20 mouse cellular contexts compared by ENCODE assay signal in genomic region chr16:53903795-53904194, GRCm38 (mm10).
DNase-seq lines count a peak whose midpoint lies in the region; ATAC-seq and TF ChIP-seq lines count a peak whose summit lies in the region.
"Had no signal": no experiment of that assay in that cellular context is flagged by ENCODE, and none has a peak within 500 bp of the region (broad histone marks: within the 10 kb centered on the region; RNA-seq: fewer than 3 reads in every experiment).

No protein-coding gene starts in this region.

- no peaks in the 10 kb centered on the region for H3K27me3 ChIP-seq in G1E (ENCODE audit: insufficient read depth, low read length)
- no peaks in the 10 kb centered on the region for H3K27me3 ChIP-seq in liver, embryonic 13.5 days
- no peaks in the 10 kb centered on the region for H3K27me3 ChIP-seq in liver, postnatal 0 days (ENCODE audit: insufficient read depth, low read length)
- H3K27me3 ChIP-seq: forebrain, embryonic 13.5 days; heart, embryonic 13.5 days; Patski had no signal

- WGBS in liver, embryonic 13.5 days (ENCODE audit: insufficient replicate concordance), result 23% methylated on average over 2 of the region's 2 CpGs
- WGBS in liver, postnatal 0 days (ENCODE audit: insufficient replicate concordance), result 35% methylated on average over 2 of the region's 2 CpGs

- no peak overlapping the region for H3K9ac ChIP-seq in liver, embryonic 13.5 days
- H3K9ac ChIP-seq in liver, postnatal 0 days (replicated peaks), result no peak overlapping the region
- H3K9ac ChIP-seq: forebrain, embryonic 13.5 days; forebrain, postnatal 0 days; heart, embryonic 13.5 days had no signal

- DNase-seq in G1E (ENCODE audit: low spot score), result no peak
- DNase-seq in c-Kit-positive CD71-negative TER-119-negative erythroid progenitor cells, embryonic 14.5 days (ENCODE audit: low read depth), result peak; percentile 5
- peak; percentile 18 for DNase-seq in liver, embryonic 13.5 days
- no peak for DNase-seq in liver, postnatal 0 days
- DNase-seq in cerebellum, postnatal 4 days (ENCODE audit: low spot score in 2 of 2), result no peak
- DNase-seq in retina, embryonic 14.5 days (ENCODE audit: low spot score), result no peak
- DNase-seq: adrenal gland, adult 2 months; adrenal gland, postnatal 25 days; cerebellum, adult 18-20 months; cerebellum, adult 9-11 months; cerebellum, postnatal 36 days; forebrain, postnatal 0 days; gastrocnemius, postnatal 14 days; heart, postnatal 36 days had no signal

- no peak overlapping the region for H3K4me3 ChIP-seq in G1E (ENCODE audit: low read depth, low read length)
- no peak overlapping the region for H3K4me3 ChIP-seq in liver, embryonic 13.5 days (replicated peaks)
- no peak overlapping the region for H3K4me3 ChIP-seq in liver, postnatal 0 days (ENCODE audit: low read depth, low read length)
- H3K4me3 ChIP-seq: embryonic facial prominence, embryonic 10.5 days; forebrain, embryonic 13.5 days; heart, embryonic 13.5 days had no signal

- peak; percentile 89 for ATAC-seq in G1E (ENCODE audit: extremely low read depth, insufficient number of reproducible peaks, low FRiP score, poor library complexity, severe bottlenecking)
- ATAC-seq in liver, embryonic 13.5 days (ENCODE audit: low read depth), result peak; percentile 77
- no peak for ATAC-seq in liver, postnatal 0 days
- ATAC-seq in megakaryocyte progenitor cell, adult 5-6 weeks (replicated peaks; ENCODE audit: poor library complexity), result no peak
- ATAC-seq: forebrain, embryonic 13.5 days; forebrain, postnatal 0 days; hindbrain, embryonic 16.5 days; Patski had no signal

- TF ChIP-seq EP300 in liver, postnatal 0 days (IDR thresholded peaks at IDR 0.05; ENCODE audit: low read depth), result peak; percentile 52

- TF ChIP-seq CTCF in G1E (IDR thresholded peaks at IDR 0.05; ENCODE audit: low read depth, low read length), result no peak
- no peak for TF ChIP-seq CTCF in liver, postnatal 0 days (IDR thresholded peaks at IDR 0.05; ENCODE audit: low read depth)

- H3K9me3 ChIP-seq in G1E (replicated peaks), result no peaks in the 10 kb centered on the region
- H3K9me3 ChIP-seq in liver, embryonic 13.5 days (replicated peaks), result no peaks in the 10 kb centered on the region
- no peaks in the 10 kb centered on the region for H3K9me3 ChIP-seq in liver, postnatal 0 days (ENCODE audit: low read length)
- H3K9me3 ChIP-seq: embryonic facial prominence, embryonic 10.5 days; forebrain, embryonic 13.5 days; heart, embryonic 13.5 days had no signal

- H3K4me2 ChIP-seq in liver, embryonic 13.5 days, result no peak overlapping the region
- no peak overlapping the region for H3K4me2 ChIP-seq in liver, postnatal 0 days (ENCODE audit: low read depth, low read length)
- H3K4me2 ChIP-seq: forebrain, embryonic 13.5 days; heart, embryonic 13.5 days had no signal

- H3K36me3 ChIP-seq in G1E (replicated peaks), result no peaks in the 10 kb centered on the region
- H3K36me3 ChIP-seq in liver, embryonic 13.5 days, result no peaks in the 10 kb centered on the region
- no peaks in the 10 kb centered on the region for H3K36me3 ChIP-seq in liver, postnatal 0 days (replicated peaks; ENCODE audit: insufficient read depth, low read length)
- H3K36me3 ChIP-seq: embryonic facial prominence, embryonic 10.5 days; heart, embryonic 13.5 days had no signal

- no peak overlapping the region for H3K27ac ChIP-seq in liver, embryonic 13.5 days
- no peak overlapping the region for H3K27ac ChIP-seq in liver, postnatal 0 days (ENCODE audit: low read depth)
- H3K27ac ChIP-seq: embryonic facial prominence, embryonic 10.5 days; forebrain, embryonic 13.5 days; heart, embryonic 13.5 days had no signal

- H3K4me1 ChIP-seq in G1E (ENCODE audit: insufficient read depth, low read depth, low read length), result peaks cover 16% of the 10 kb centered on the region
- H3K4me1 ChIP-seq in liver, embryonic 13.5 days (replicated peaks), result no peaks in the 10 kb centered on the region
- H3K4me1 ChIP-seq in liver, postnatal 0 days (ENCODE audit: insufficient read depth), result no peaks in the 10 kb centered on the region
- H3K4me1 ChIP-seq: embryonic facial prominence, embryonic 10.5 days; forebrain, embryonic 13.5 days; heart, embryonic 13.5 days had no signal

Comparison
In these comparisons a context has a peak if more than half of its experiments do, and no peak if none do; other contexts are left out.
1. ATAC-seq: peak in G1E (single experiment) and liver, embryonic 13.5 days (single experiment); none in liver, postnatal 0 days (single experiment) and megakaryocyte progenitor cell, adult 5-6 weeks (single experiment).
2. DNase-seq: peak in c-Kit-positive CD71-negative TER-119-negative erythroid progenitor cells, embryonic 14.5 days (single experiment) and liver, embryonic 13.5 days (single experiment); none in G1E (single experiment), liver, postnatal 0 days (single experiment), cerebellum, postnatal 4 days (0 of 2) and retina, embryonic 14.5 days (single experiment).